Mouse (Mus musculus) thymus, adult 2 months (tissue): Measurements from ENCODE around the gene Gsg1l. TPM values are rescaled to one million over a fixed set of nuclear protein-coding genes. Genes with fewer than 3 reads are reported as not detected.

Source experiments
- DNase-seq: peaks from one replicate; pipeline ENCODE4 v3.0.0; 2021
- H3K27ac ChIP-seq: fragments of 200-500 bp; 2 replicates; pipeline ENCODE4 v1.5.1; 2012; ENCODE audit warnings: low read length, control low read depth; ENCODE audit not compliant: control insufficient read depth, insufficient read depth
- H3K27me3 ChIP-seq: fragments of 200-500 bp; 2 replicates; pipeline ENCODE4 v1.6.1; 2012; ENCODE audit warnings: mild to moderate bottlenecking, low read length, moderate library complexity, mixed read lengths; ENCODE audit not compliant: control insufficient read depth, insufficient read depth
- H3K36me3 ChIP-seq: fragments of 200-500 bp; 2 replicates; pipeline ENCODE4 v1.6.1; 2012; ENCODE audit warnings: mild to moderate bottlenecking, low read length, moderate library complexity; ENCODE audit not compliant: control insufficient read depth, insufficient read depth
- H3K4me1 ChIP-seq: fragments of 200-500 bp; replicated peaks from 2 replicates; pipeline ENCODE4 v1.6.1; 2012; ENCODE audit warnings: low read length; ENCODE audit not compliant: control insufficient read depth, insufficient read depth
- H3K4me3 ChIP-seq: fragments of 200-500 bp; 2 replicates; pipeline ENCODE4 v1.5.1; 2012; ENCODE audit warnings: mild to moderate bottlenecking, low read length, control low read depth, moderate library complexity; ENCODE audit not compliant: control insufficient read depth, insufficient read depth
- CTCF ChIP-seq: fragments of 200-500 bp; IDR thresholded peaks from 2 replicates; pipeline ENCODE4 v1.5.1; 2012; ENCODE audit warnings: mild to moderate bottlenecking, control low read depth, low read length, moderate library complexity, borderline replicate concordance; ENCODE audit not compliant: control insufficient read depth, poor library complexity, insufficient read depth; ENCODE audit errors: extremely low read depth
- POLR2A ChIP-seq: fragments of 200-500 bp; IDR thresholded peaks from 2 replicates; pipeline ENCODE4 v1.6.1; 2012; ENCODE audit warnings: mild to moderate bottlenecking, low read length, control low read depth, moderate library complexity; ENCODE audit not compliant: control insufficient read depth, poor library complexity, insufficient read depth; ENCODE audit errors: extremely low read depth
- WGBS: fragments of 180-500 bp; shearing (Covaris S2); methylation state at CpG from one replicate; pipeline ENCODE4 v1.1.7; 2018; 5-methylcytosine and 5-hydroxymethylcytosine counted together
- polyA plus RNA-seq: library from polyadenylated mRNA; depleted of rRNA; stranded (reverse); fragments of >200 nt; gene quantifications from 2 replicates; pipeline ENCODE4 v1.2.3, GENCODE M21; 2012; rRNA removed

Gsg1l gene
- polyA plus RNA-seq, 1 experiment: 0.94 TPM

GRCm38 (mm10) chr7:125832767-125833166 is 249.4 kb downstream of the Gsg1l start:
- H3K27ac ChIP-seq: no peak overlapping the region
- TF ChIP-seq POLR2A: no peak
- no peak for TF ChIP-seq CTCF

GRCm38 (mm10) chr7:125829121-125829666 is 253.0 kb downstream of the Gsg1l start:
- TF ChIP-seq POLR2A (no peak), CTCF (no peak)
- no peak for DNase-seq

More at GRCm38 (mm10) chr7:125832767-125833166, 249.4 kb downstream of the Gsg1l start:
- no peak overlapping the region for H3K4me3 ChIP-seq
- DNase-seq: no peak
- no peaks in the 10 kb centered on the region for H3K36me3 ChIP-seq
- no peaks in the 10 kb centered on the region for H3K4me1 ChIP-seq
- WGBS: 65% methylated on average over 1 of the region's 1 CpGs
- no peaks in the 10 kb centered on the region for H3K27me3 ChIP-seq

GRCm38 (mm10) chr7:125828561-125828960 is 253.7 kb downstream of the Gsg1l start:
- WGBS: 97% methylated on average over 5 of the region's 5 CpGs
- H3K27me3 ChIP-seq: no peaks in the 10 kb centered on the region
- no peaks in the 10 kb centered on the region for H3K36me3 ChIP-seq
- no peaks in the 10 kb centered on the region for H3K4me1 ChIP-seq
- DNase-seq: no peak
- no peak overlapping the region for H3K4me3 ChIP-seq
- H3K27ac ChIP-seq: no peak overlapping the region
- TF ChIP-seq CTCF: no peak
- TF ChIP-seq POLR2A: no peak

More at GRCm38 (mm10) chr7:125829121-125829666, 253.0 kb downstream of the Gsg1l start:
- whole genome bisulfite sequencing: 93% methylated on average over 3 of the region's 3 CpGs
- H3K27me3 ChIP-seq: no peaks in the 10 kb centered on the region
- no peak overlapping the region for H3K27ac ChIP-seq
- no peaks in the 10 kb centered on the region for H3K36me3 ChIP-seq
- H3K4me3 ChIP-seq: no peak overlapping the region
- no peaks in the 10 kb centered on the region for H3K4me1 ChIP-seq

Other genes starting within 250 kb of the Gsg1l start
- 454 and 499 TPM in 2 replicates for gene Xpo6, start 118.1 kb upstream of the Gsg1l start, polyA plus RNA-seq
- 78.1 and 82.0 TPM in 2 replicates for gene Sbk1, start 190.2 kb upstream of the Gsg1l start, polyA plus RNA-seq